Mouse (Mus musculus) mesoderm, embryonic 11.5 days (tissue): ENCODE data around the gene Clspn.
"Not testable (repeated sequence)": the region's sequence is repeated elsewhere in the genome, so short reads cannot be mapped to it uniquely, and the experiment has no call there.

ENCODE experiments used
- DNase-seq: peaks from one replicate; pipeline ENCODE4 v3.0.0-alpha.2; 2012; ENCODE audit warnings: low read depth, low spot score

Gene Clspn

GRCm38 (mm10) chr4:126556809-126557711 lies at the start of gene Clspn:
Gene Clspn, plus strand, starts transcription at chr4:126556935.
- peak; percentile 93 for DNase-seq

- DNase-seq: no peak
Observed at GRCm38 (mm10) chr4:126508110-126508899, 48.4 kb upstream of the Clspn start.

DNA sequence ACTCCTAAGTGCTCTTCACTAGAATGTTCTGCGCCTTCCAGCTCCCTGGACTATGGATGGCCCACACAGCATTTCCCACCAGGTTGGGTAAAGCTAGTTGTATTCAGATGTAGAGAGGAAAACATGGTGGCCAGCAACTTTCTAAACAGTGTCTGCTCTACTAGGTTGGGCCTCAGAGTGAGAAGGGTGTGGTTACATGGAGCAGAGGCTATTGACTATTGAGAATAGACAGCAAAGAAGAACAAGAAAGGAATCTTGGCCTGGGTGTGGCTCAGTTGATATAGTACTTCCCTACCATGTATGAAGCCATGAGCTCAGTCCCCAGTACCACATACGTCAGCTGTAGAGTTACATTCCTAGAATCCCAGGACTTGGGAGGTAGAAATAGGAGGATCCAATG lies 47.7 kb upstream of the Clspn start:
- no peak for DNase-seq

DNA sequence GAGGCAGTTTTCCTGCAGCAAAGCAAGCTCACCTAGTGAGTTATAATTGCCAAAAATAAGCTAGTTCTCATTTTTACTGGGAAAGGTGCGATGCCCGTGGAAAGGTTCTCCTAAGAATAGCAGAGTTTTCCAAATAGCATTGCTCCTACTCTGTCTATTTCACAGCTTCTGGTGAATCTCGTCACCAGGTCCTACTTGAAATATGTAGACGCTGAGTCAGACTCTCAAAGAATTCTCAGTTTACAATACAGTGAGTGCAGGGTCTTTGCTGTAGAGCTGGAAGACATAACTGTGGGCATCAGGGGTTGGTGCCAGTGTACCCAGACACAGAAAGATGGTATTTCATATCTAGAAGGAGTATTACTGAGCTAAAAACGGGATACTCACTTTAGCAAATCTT lies 45.7 kb upstream of the Clspn start:
- no peak for DNase-seq

- no peak for DNase-seq
Observed at GRCm38 (mm10) chr4:126512308-126513066, 44.2 kb upstream of the Clspn start.

DNA sequence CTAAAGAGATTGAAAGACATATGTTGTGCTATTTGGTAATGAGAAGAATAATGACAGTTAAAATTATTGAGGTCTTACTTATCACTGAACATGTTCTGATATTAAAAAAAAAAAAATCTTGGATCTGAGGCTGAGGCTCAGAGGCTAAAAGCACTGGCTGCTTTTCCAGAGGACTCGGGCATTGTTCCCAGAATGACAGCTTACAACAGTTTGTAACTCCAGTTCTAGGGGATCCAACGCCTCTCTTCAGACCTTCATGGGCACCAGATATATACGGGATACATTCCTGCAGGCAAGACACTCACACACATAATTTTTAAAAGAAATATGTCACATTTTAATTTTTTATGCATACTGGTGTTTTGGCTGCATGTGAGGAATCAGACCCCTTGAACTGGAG lies 30.6 kb upstream of the Clspn start:
- no peak for DNase-seq

GRCm38 (mm10) chr4:126526828-126527227 lies 29.9 kb upstream of the Clspn start:
- no peak for DNase-seq

- no peak for DNase-seq
Observed at GRCm38 (mm10) chr4:126532292-126532691, 24.4 kb upstream of the Clspn start.

DNA sequence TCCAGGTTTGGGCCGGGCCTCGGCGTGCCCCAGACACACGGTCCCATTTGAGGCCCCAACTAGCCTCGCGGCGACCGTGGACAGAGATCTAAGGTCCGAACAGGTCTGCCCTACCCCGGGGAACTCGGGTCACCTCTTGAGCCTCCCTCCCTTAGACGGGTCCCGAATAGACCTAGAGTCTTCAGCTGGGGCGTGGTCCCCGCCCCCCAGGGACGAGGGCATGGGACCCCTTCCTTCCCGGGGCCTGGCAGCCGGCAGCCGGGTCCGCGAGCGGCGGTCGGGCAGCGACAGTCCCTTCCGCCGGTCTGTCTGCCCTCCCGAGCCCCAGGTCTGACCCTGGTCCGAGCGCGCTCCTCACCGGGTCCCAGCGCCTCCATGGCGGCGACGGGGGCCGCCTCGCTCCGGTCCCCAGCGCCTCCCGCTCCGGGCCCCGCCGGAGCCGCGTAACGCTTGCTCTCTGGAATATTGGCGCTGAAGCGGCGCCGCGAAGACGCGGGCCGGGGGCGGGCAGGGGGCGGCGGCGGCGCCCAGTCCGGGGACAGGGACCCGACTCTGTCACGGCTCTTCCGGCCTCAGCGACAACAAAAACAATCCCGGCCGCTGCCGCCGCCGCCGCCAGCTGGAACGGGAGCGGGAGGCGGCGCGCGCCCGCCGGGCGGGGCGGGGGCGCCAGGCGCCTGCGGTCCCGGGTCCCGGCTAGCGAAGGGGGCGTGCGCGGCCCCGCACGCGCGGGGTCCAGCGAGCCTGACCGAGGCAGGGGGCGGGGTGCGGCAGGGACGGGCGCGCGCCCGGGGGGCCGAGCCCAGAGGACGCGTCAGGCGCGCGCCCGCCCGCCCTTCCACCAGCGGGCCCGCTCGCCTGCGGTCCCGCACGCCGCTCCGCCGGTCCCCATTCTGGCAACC lies 23.7 kb upstream of the Clspn start, which contains the start of gene Ago4:
Gene Ago4, minus strand, starts transcription at position 646 of the 902 bp plus-strand sequence.
- DNase-seq: peak; percentile 77

- no peak for DNase-seq
Observed at GRCm38 (mm10) chr4:126533729-126534070, 23.0 kb upstream of the Clspn start.

GRCm38 (mm10) chr4:126535631-126536030 lies 21.1 kb upstream of the Clspn start:
- DNase-seq: not testable (repeated sequence)

DNA sequence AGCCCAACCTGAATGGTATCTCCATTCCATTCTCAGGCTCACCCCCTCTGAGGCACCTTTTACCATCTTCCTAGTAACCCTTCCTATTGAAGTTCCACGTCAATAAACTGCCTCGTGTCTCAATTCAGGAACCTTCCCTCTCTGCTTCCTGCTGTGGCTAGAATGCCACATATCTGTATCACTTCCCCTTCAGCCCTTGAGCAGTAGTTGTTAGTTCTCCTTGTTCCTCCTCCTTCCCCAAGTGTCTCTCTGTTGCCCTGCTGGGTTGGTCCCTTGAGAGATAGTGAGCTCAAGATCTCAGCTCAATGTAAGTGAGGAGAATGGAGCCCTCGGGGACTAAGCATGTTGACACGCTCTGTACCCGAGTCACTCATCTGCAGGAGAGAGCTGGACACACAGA lies 19.9 kb upstream of the Clspn start:
- DNase-seq: no peak

- no peak for DNase-seq
Observed at GRCm38 (mm10) chr4:126540487-126541071, 16.2 kb upstream of the Clspn start.

DNA sequence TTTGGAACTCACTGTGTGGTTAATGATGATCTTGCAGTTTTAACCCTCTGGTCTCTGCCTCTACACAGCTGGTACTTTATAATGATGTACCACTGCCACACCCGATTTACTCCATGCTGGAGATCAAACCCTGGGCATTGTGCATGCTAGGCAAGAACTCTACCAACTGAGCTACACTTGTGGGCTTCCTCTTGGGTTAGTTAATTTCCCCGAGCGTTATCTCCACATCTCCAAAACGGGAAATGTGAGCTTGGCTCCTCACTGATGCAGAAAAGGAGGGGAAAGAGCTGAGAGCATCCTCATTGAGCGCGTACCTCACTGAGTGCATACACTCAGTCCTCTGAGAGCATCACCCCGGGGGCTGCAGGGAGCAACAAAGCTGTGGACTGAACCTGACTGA lies 13.9 kb upstream of the Clspn start:
- DNase-seq: no peak

GRCm38 (mm10) chr4:126545016-126545415 lies 11.7 kb upstream of the Clspn start:
- DNase-seq: no peak

GRCm38 (mm10) chr4:126545703-126546102 lies 11.0 kb upstream of the Clspn start:
- no peak for DNase-seq

DNA sequence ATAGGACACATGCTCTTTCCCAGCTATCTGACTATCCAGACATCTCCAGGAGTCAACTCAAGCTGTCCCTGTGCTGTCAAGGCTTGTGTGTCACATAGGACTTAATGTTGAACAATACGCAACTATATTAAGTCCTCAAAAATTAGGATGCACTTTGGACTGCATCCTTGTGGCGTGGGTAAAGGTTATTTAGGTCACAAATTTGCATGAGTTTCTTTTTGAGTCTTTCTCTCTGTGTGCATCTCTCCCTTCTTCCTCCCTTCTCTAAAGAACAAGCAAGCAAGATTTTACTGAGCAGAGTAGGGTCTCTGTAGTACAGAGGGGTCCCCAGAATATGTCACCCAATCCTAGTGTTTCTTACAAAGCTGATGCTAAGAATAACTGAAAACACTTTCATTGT lies 10.6 kb upstream of the Clspn start:
- DNase-seq: no peak

- no peak for DNase-seq
Observed at GRCm38 (mm10) chr4:126552136-126552535, 4.6 kb upstream of the Clspn start.

DNA sequence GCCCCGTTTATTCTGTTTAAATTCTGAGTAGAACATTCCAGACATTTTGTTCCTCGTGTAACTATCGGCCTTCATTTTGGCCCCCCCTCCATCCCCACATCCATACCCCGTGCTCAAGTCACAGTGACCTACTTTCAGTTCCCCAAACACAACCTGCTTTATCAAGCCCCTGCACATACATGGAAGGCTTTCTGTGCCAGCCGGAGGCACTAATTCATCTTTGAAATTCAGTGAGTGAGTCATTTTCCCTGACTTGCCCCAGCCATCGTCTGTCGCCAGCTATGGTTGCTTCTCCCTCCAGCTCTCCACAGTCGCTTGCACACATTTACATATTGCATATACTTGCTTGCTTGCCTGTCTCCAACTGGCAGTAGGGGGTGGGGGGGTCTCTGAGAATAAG lies 3.6 kb upstream of the Clspn start:
- DNase-seq: no peak

- DNase-seq: no peak
Observed at GRCm38 (mm10) chr4:126553685-126554084, 3.0 kb upstream of the Clspn start.

GRCm38 (mm10) chr4:126554462-126554861 lies 2.3 kb upstream of the Clspn start:
- DNase-seq: peak; percentile 76
